Mouse (Mus musculus) ES-Bruce4 (cell line): ENCODE measurements around the gene Fbn1.

Experiments used
- CTCF ChIP-seq: IDR thresholded peaks from one replicate; pipeline ENCODE4 v1.8.1; 2011; ENCODE audit warnings: low read depth, low read length
- EP300 ChIP-seq: IDR thresholded peaks from 2 replicates; pipeline ENCODE4 v1.6.1; 2011; ENCODE audit warnings: low read depth, low read length; ENCODE audit not compliant: insufficient read depth
- POLR2A ChIP-seq: IDR thresholded peaks from one replicate; pipeline ENCODE4 v1.8.1; 2011; ENCODE audit warnings: low read length; ENCODE audit not compliant: insufficient read depth

- TF ChIP-seq EP300 (no peak), CTCF (no peak), POLR2A (no peak)
These were observed 189.3 kb downstream of the Fbn1 start for GRCm38 (mm10) chr2:125318371-125319061.
